Mouse (Mus musculus) stomach, embryonic 16.5 days (tissue): ENCODE results near the gene Ndrg4. TPM values are rescaled to one million over a fixed set of nuclear protein-coding genes. Genes with fewer than 3 reads are reported as not detected.

Experiments used
- ATAC-seq: fragments of 200-750 bp; cut with Nextera tagmentation; 2 replicates; pipeline ENCODE4 v1.8.0; 2017; ENCODE audit warnings: moderate number of reproducible peaks, moderate TSS enrichment; ENCODE audit not compliant: insufficient read depth, low FRiP score
- H3K27ac ChIP-seq: fragments of 300-500 bp; sonication (generic); 2 replicates; pipeline ENCODE4 v1.5.1; 2014; ENCODE audit warnings: low read length
- H3K27me3 ChIP-seq: fragments of 300-500 bp; sonication (generic); 2 replicates; pipeline ENCODE4 v1.6.1; 2014; ENCODE audit warnings: low read length, control low read depth, mixed read lengths; ENCODE audit not compliant: control insufficient read depth, insufficient read depth
- H3K36me3 ChIP-seq: fragments of 300-500 bp; sonication (generic); 2 replicates; pipeline ENCODE4 v1.6.1; 2014; ENCODE audit warnings: low read length; ENCODE audit not compliant: control insufficient read depth, insufficient read depth
- H3K4me1 ChIP-seq: fragments of 300-500 bp; sonication (generic); 2 replicates; pipeline ENCODE4 v1.6.1; 2014; ENCODE audit warnings: low read length, control low read depth, mixed read lengths; ENCODE audit not compliant: control insufficient read depth, insufficient read depth
- H3K4me2 ChIP-seq: fragments of 300-500 bp; sonication (generic); 2 replicates; pipeline ENCODE4 v1.6.1; 2014; ENCODE audit warnings: low read depth, low read length, mixed read lengths
- H3K4me3 ChIP-seq: fragments of 300-500 bp; sonication (generic); replicated peaks from 2 replicates; pipeline ENCODE4 v1.5.1; 2014; ENCODE audit warnings: mild to moderate bottlenecking, low read length
- H3K9ac ChIP-seq: fragments of 300-500 bp; sonication (generic); 2 replicates; pipeline ENCODE4 v1.6.1; 2014; ENCODE audit warnings: low read length
- H3K9me3 ChIP-seq: fragments of 300-500 bp; sonication (generic); replicated peaks from 2 replicates; pipeline ENCODE4 v1.6.1; 2016; ENCODE audit warnings: low read length, control low read depth; ENCODE audit not compliant: control insufficient read depth
- WGBS: fragments of 180-500 bp; shearing (Covaris S2); extraction: QIAGEN DNeasy Blood & Tissue Kit; methylation state at CpG from one replicate; pipeline ENCODE4 v1.1.7; 2014; 5-methylcytosine and 5-hydroxymethylcytosine counted together
- polyA plus RNA-seq: library from polyadenylated mRNA; unstranded; fragments of >200 nt; fragmentation: Nextera tagmentation; extraction: Ambion mirVana; gene quantifications from 2 replicates; pipeline ENCODE4 v1.2.1, GENCODE M21; 2015

Ndrg4 gene
- polyA plus RNA-seq, 1 experiment from 2014 or later: 22.2 TPM

DNA sequence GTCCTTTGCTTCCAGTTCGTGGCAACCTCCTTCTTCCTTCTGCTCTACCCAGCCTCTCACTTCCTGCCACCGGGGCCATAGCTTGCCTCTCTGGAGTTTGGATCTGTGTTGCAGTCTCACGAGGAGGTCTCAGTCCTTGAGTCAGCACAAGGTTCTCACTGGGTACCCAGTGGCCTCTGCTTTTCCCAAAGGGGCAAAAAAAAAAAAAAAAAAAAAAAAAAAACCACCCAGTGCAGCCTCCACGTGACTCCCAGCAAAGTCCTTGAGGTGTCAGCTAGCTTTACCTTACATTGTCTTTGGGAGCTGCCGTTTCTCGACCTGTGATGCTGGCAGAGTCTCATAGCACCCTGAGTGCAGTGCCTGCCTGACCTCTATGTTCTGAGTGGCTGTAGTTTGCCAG is 21.4 kb downstream of the Ndrg4 start:
- Histone ChIP-seq H3K9me3 (no peaks in the 10 kb centered on the region), H3K27ac (no peak overlapping the region), H3K4me3 (no peak overlapping the region), H3K9ac (no peak overlapping the region), H3K4me2 (no peak overlapping the region), H3K36me3 (no peaks in the 10 kb centered on the region), H3K27me3 (peaks cover 22% of the 10 kb centered on the region), H3K4me1 (peaks cover 3% of the 10 kb centered on the region; the same call in 1 of the 2 replicates)
- WGBS: 42% methylated on average over 6 of the region's 6 CpGs
- no peak for ATAC-seq

DNA sequence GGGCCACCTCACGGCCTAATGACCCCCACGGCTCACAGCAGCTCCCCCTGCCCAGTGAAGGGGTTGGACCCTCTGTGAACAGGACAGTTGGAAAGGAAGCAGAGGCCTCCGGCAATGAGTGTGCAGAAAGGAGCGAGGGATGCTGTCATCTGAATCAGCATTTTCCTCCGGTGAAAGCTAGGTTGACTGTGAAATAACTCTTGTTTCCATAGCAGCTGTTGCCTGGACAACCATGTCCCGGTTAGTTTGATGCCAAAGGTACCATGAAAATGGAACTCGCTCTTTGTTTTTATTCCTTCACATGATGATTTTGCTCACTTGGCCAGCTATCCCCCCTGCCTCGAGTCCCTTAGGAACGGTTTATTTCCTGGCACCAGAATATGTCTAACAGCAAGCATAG is 23.5 kb downstream of the Ndrg4 start:
- H3K36me3 ChIP-seq: no peaks in the 10 kb centered on the region
- H3K27ac ChIP-seq: no peak overlapping the region
- H3K27me3 ChIP-seq: peaks cover 14% of the 10 kb centered on the region
- 60% methylated on average over 9 of the region's 9 CpGs for WGBS
- H3K4me2 ChIP-seq: no peak overlapping the region
- H3K4me1 ChIP-seq: peaks cover 11% of the 10 kb centered on the region
- no peak overlapping the region for H3K4me3 ChIP-seq
- H3K9ac ChIP-seq: no peak overlapping the region
- no peaks in the 10 kb centered on the region for H3K9me3 ChIP-seq
- no peak for ATAC-seq

DNA sequence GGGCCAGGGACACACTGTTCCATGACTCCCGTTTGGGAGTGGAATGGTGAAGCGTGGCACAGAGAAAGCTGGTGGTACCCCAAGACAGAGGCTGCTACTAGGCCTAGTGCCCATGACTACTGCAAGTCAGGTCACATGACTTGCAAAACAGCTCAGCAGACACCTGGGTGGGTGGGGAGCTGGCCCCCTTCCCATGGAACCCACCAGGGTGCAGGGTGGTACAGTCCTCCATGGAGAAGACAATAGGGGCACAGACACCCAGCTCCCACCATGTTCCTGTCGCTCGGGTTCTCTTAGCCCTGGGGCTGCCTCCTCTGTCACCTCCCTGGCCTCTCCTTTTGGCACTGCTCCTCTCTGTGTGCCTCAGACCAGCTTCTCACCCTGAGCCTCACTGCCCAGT is 25.0 kb downstream of the Ndrg4 start:
- Histone ChIP-seq H3K4me3 (no peak overlapping the region), H3K9me3 (no peaks in the 10 kb centered on the region), H3K27me3 (peaks cover 5% of the 10 kb centered on the region; the same call in 1 of the 2 replicates), H3K4me2 (no peak overlapping the region), H3K9ac (no peak overlapping the region), H3K4me1 (peaks cover 11% of the 10 kb centered on the region), H3K36me3 (no peaks in the 10 kb centered on the region), H3K27ac (no peak overlapping the region)
- ATAC-seq: no peak
- WGBS: 70% methylated on average over 4 of the region's 4 CpGs

DNA sequence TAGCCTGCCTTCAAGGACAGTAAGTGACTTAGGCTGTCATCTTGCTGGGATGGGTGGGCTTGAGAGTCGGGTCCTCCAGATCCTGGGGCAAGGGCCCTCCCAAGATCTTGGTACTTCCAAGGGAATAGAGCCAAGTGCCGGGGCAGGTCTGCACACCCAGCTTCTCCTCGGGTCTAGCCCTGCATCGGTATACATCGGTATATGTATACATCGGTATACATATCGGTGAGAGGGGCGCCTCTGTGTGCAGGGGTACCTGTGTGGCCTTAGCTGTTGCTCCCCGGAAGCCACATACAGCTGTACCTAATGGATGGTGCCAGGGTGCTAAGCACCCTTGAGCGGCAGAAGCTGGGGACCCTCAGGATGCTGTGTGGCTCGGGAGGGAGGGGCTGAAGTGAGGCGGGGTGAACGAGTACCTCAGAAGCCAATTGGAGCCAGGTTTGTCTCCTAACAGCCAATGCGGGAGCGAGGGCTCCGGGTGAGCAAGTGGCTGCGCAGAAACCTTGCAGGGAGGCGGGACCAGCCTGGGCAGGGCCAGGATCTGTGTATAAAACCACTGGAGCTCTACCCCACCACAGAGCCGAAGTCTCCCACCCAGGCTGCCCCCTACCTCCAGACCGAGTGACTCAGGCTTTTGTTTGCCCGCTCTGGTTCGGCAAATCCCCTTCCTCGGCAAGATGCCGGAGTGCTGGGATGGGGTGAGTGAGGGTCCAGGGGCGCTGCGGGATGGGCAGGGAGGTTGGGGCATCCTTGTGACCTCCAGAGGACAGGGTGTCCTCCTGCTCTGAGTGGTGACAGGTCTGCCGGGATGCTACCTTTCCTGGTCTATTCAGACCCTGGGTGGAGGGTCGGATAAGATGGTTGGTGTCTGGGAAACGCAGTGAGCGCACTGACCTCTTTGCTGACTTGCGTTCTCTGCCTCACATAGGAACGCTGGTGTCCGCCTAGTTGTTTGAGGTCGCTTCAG is 26.0 kb downstream of the Ndrg4 start:
- Histone ChIP-seq H3K36me3 (no peaks in the 10 kb centered on the region), H3K9me3 (no peaks in the 10 kb centered on the region), H3K4me3 (peak overlapping the region; percentile 60), H3K4me2 (peak overlapping the region; percentile 98), H3K4me1 (peaks cover 11% of the 10 kb centered on the region), H3K9ac (peak overlapping the region; percentile 72), H3K27ac (no peak overlapping the region; the same call in 1 of the 2 replicates), H3K27me3 (0 out of 2 replicates have a peak, but pooled peaks cover 3% of the 10 kb centered on the region)
- WGBS: 2% methylated on average over 34 of the region's 34 CpGs
- ATAC-seq: peak; percentile 93

DNA sequence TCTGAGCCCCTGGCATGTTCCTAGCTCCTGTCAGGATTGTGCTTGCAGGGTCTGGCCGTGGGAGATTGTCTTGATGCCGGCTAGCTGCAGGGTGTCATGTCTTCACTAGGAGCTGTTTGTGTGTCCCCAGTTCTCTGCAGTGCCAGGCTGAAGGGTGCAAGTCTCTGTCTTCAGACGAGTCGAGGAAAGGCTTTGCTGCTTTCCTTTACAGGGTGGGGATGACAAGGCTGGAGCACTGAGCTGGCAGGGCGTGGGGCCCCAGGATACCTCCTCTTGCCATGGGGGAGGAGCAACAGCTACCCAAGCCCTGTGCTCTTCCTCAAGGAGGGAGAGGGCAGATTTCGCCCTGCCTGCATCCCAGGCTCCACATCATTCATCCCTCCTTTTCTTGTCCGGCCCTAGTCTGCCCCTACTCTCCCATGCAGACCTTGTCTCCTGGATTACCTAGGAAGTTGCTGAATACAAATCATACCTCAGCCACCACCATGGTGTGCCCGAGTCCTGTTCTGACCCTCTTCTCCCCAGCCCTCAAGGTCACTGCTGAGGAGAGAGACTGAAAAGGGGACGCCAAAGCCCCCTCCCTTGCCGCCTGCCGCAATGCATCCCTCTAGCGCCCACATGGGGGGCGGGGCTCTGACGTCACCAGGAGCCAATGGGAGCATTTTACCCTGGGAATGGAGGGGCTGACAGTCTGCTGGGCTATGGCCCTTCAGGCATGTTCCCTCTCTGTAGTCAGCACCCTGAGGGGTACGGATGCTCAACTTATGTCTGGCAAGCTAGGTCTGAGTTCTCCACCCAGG is 26.9 kb downstream of the Ndrg4 start:
- Histone ChIP-seq H3K4me2 (peak overlapping the region; percentile 98), H3K4me3 (peak overlapping the region; percentile 60), H3K27me3 (no peaks in the 10 kb centered on the region), H3K4me1 (peaks cover 11% of the 10 kb centered on the region), H3K9me3 (no peaks in the 10 kb centered on the region), H3K27ac (no peak overlapping the region; the same call in 1 of the 2 replicates), H3K9ac (peak overlapping the region; percentile 72), H3K36me3 (no peaks in the 10 kb centered on the region)
- WGBS: 3% methylated on average over 15 of the region's 15 CpGs
- ATAC-seq: peak; percentile 5; the same call in 1 of the 2 replicates

DNA sequence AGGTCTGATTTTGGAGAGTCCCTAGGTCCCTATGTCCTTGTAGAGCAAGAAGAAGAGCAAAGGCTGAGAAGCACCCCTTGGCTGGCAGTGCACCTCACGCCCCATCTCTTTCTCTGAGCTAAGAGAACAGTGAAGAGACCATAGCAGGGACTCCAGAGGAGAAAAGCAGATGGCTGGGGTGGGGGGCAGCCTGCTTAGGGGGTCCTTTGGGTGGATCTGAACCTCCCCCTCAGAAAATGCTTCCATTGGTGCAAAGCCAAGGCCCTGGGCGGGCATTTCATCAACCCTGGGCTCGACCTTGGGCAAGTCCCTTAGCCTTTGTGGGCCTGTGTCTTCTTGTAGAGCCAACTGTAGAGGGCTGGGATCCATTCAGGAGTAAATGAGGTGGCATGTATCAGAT is 27.8 kb downstream of the Ndrg4 start:
- Histone ChIP-seq H3K4me2 (no peak overlapping the region), H3K4me3 (no peak overlapping the region), H3K27me3 (no peaks in the 10 kb centered on the region), H3K4me1 (peaks cover 11% of the 10 kb centered on the region), H3K27ac (no peak overlapping the region), H3K9me3 (no peaks in the 10 kb centered on the region), H3K9ac (no peak overlapping the region), H3K36me3 (no peaks in the 10 kb centered on the region)
- WGBS: 88% methylated on average over 3 of the region's 3 CpGs
- no peak for ATAC-seq

DNA sequence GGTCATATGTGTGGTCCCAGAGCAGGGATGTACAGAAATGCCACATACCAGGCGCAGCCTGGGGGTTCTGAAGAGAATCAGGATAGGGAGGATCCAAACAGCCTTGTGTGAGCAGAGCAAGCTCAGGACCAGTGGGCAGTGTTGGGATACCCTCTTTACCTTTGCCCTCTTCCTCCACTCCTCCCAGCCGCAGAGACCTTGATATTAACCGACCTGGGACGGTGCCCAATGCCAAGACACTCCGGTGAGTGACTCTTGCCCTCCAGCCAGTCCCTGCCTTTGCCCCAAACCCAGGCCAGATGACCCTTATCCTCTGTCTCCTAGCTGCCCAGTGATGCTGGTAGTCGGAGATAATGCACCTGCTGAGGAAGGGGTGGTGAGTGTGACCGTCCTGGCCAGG is 32.8 kb downstream of the Ndrg4 start:
- H3K9ac ChIP-seq: no peak overlapping the region
- H3K4me2 ChIP-seq: no peak overlapping the region
- H3K4me1 ChIP-seq: no peaks in the 10 kb centered on the region; the same call in 1 of the 2 replicates
- 82% methylated on average over 7 of the region's 7 CpGs for WGBS
- H3K4me3 ChIP-seq: no peak overlapping the region
- no peaks in the 10 kb centered on the region; the same call in 1 of the 2 replicates for H3K36me3 ChIP-seq
- H3K27ac ChIP-seq: no peak overlapping the region
- H3K27me3 ChIP-seq: no peaks in the 10 kb centered on the region
- H3K9me3 ChIP-seq: no peaks in the 10 kb centered on the region
- no peak for ATAC-seq

DNA sequence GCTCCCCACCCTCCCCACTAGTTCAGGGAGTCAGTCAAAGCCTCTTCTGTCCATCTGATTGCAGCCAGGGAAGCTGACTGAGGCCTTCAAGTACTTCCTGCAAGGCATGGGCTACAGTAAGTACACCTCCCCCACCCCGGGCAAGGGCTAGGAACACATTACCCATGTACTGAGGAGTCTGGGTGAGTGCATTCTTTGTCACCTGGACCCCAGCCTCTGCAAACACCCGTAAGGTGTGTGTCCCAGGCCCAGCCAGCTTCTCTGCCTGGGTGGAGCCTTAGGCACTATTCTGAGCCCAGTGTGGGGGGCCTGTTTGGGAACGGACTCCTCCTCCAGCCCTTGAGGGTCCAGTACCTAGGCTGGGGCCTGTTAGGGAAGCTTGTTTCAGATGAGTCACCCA is 34.2 kb downstream of the Ndrg4 start:
- whole genome bisulfite sequencing: 51% methylated on average over 3 of the region's 3 CpGs
- Histone ChIP-seq H3K9ac (no peak overlapping the region), H3K4me2 (no peak overlapping the region), H3K4me1 (no peaks in the 10 kb centered on the region; the same call in 1 of the 2 replicates), H3K9me3 (no peaks in the 10 kb centered on the region), H3K27me3 (no peaks in the 10 kb centered on the region), H3K36me3 (no peaks in the 10 kb centered on the region; the same call in 1 of the 2 replicates), H3K4me3 (no peak overlapping the region), H3K27ac (no peak overlapping the region)
- ATAC-seq: no peak

DNA sequence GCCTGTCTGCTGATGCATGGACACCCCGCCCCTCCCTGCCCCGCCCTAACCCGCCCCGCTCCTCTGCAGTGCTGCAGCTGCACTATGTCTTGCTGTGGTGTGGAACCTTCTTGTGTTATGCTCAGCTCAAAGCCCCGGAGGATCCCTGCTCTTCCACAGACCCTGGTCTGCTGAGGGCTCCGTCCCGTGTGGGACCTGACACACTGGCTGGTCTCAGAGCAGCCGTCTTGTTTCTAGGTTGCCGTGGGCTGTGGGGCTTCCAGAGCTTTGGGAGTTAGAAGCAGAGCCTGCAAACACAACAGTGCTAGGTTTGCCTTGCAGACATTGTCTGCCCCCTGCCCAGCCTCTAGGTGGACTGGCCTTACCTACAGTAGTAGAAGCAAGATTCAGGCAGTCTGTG is 35.6 kb downstream of the Ndrg4 start:
- H3K4me2 ChIP-seq: no peak overlapping the region
- WGBS: 82% methylated on average over 9 of the region's 9 CpGs
- H3K4me1 ChIP-seq: peaks cover 10% of the 10 kb centered on the region
- no peaks in the 10 kb centered on the region; the same call in 1 of the 2 replicates for H3K36me3 ChIP-seq
- no peak overlapping the region for H3K9ac ChIP-seq
- no peak overlapping the region for H3K4me3 ChIP-seq
- no peak overlapping the region for H3K27ac ChIP-seq
- H3K9me3 ChIP-seq: no peaks in the 10 kb centered on the region
- ATAC-seq: no peak
- H3K27me3 ChIP-seq: no peaks in the 10 kb centered on the region
